Mouse (Mus musculus): ENCODE results near the gene Vstm2a.

GRCm38 (mm10) chr11:16290381-16290780, 32.9 kb downstream of the Vstm2a start:
- TF ChIP-seq POLR2A (IDR thresholded peaks at IDR 0.05; ENCODE audit: insufficient read depth, low read length): no peak
- no peak for TF ChIP-seq CTCF (IDR thresholded peaks at IDR 0.05; ENCODE audit: low read depth, low read length)
- no peak for TF ChIP-seq EP300 (IDR thresholded peaks at IDR 0.05; ENCODE audit: insufficient read depth, low read depth, low read length)
